Mouse (Mus musculus): ENCODE data around the gene Krt15.

- no peak for TF ChIP-seq POLR2A (IDR thresholded peaks at IDR 0.05; ENCODE audit: borderline replicate concordance, control insufficient read depth, low read depth, low read length)
- TF ChIP-seq CTCF (IDR thresholded peaks at IDR 0.05; ENCODE audit: control insufficient read depth, insufficient read depth, low read length), result no peak
These were observed 2.0 kb upstream of the Krt15 start for GRCm38 (mm10) chr11:100137693-100138092.
